Mouse (Mus musculus): ENCODE data around the gene Cadps2. TPM values are rescaled to one million over a fixed set of nuclear protein-coding genes. Genes with fewer than 3 reads are reported as not detected.

Gene Cadps2
- polyA plus RNA-seq, 1 experiment from 2014 or later: 9.1 TPM

DNA sequence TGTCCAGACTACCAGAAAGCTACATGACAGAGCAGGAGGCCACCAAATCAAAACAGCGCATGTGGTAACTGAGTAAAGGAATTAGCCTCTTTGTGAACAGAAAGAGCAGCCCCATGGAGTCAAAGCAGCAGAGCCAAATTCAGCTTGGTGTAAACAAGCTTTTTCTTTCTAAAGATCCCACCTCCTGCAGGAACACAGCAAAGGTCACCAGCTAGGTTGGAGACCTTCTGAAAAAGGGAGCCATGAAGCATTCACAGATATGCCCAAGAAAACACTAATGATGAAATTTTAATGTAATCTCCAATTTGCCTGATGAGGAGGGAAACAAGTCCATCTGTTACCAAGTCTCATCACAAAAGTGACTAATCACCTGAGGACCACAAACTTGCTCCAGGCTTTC, 270.5 kb downstream of the Cadps2 start:
- H3K27ac ChIP-seq (ENCODE audit: low read depth, low read length): no peak overlapping the region
- 94% methylated on average over 1 of the region's 1 CpGs for WGBS
- no peak overlapping the region for H3K9ac ChIP-seq (ENCODE audit: low read depth, low read length)
- H3K4me1 ChIP-seq (ENCODE audit: control insufficient read depth, insufficient read depth, low read length): no peaks in the 10 kb centered on the region
- H3K4me2 ChIP-seq (replicated peaks; ENCODE audit: low read depth, low read length): no peak overlapping the region
- no peaks in the 10 kb centered on the region for H3K9me3 ChIP-seq (ENCODE audit: control insufficient read depth, low read length)
- no peak overlapping the region for H3K4me3 ChIP-seq (ENCODE audit: low read length)
- ATAC-seq (ENCODE audit: low FRiP score, low TSS enrichment): no peak
- no peaks in the 10 kb centered on the region for H3K27me3 ChIP-seq (ENCODE audit: control insufficient read depth, insufficient read depth, low read length)
- H3K36me3 ChIP-seq (ENCODE audit: control insufficient read depth, insufficient read depth, low read length): no peaks in the 10 kb centered on the region

DNA sequence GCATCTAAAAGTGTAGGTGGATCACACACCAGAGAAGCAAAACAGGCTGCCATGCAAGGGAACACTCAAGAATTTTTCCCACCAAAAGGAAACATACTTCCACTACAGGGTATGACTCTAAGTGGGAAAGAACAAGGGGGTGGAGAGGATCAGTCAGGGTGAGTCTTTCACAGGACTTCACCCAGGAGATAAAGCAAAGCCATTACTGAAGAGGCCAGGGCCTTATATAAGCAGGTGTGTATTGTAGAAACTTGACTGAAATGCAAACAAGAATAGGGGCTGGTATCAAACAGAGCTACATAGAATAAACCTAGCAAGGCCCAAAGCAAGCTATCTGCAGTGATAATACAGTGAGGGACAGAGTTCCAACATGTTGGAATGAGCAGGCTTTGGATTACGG, 271.6 kb downstream of the Cadps2 start:
- Histone ChIP-seq H3K9me3 (ENCODE audit: control insufficient read depth, low read length) (no peaks in the 10 kb centered on the region), H3K9ac (ENCODE audit: low read depth, low read length) (no peak overlapping the region), H3K4me2 (replicated peaks; ENCODE audit: low read depth, low read length) (no peak overlapping the region), H3K4me3 (ENCODE audit: low read length) (no peak overlapping the region), H3K27me3 (ENCODE audit: control insufficient read depth, insufficient read depth, low read length) (no peaks in the 10 kb centered on the region), H3K36me3 (ENCODE audit: control insufficient read depth, insufficient read depth, low read length) (no peaks in the 10 kb centered on the region), H3K27ac (ENCODE audit: low read depth, low read length) (no peak overlapping the region), H3K4me1 (ENCODE audit: control insufficient read depth, insufficient read depth, low read length) (no peaks in the 10 kb centered on the region)
- 75% methylated on average over 1 of the region's 1 CpGs for WGBS
- ATAC-seq (ENCODE audit: low FRiP score, low TSS enrichment): no peak

DNA sequence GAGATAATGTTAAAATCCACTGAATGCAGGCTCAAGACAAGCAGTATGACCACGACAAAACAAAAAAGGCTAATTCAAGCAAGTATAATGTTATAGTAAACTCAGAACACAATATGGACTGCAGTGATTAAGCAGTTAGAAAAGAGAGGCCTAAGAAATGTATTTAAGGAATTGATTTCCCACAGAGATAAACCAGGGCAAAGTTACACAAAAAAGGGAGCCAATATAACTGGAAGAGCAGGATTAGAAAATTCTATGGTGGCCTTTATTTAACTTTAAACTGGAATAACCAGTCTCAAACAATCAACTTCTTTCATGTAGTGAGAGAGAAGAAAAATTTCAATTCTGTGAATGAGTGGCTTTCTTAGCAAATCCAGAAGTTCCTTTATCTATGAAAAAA, 289.3 kb downstream of the Cadps2 start:
- no peak for ATAC-seq (ENCODE audit: low FRiP score, low TSS enrichment)
- no peak overlapping the region for H3K4me2 ChIP-seq (replicated peaks; ENCODE audit: low read depth, low read length)

DNA sequence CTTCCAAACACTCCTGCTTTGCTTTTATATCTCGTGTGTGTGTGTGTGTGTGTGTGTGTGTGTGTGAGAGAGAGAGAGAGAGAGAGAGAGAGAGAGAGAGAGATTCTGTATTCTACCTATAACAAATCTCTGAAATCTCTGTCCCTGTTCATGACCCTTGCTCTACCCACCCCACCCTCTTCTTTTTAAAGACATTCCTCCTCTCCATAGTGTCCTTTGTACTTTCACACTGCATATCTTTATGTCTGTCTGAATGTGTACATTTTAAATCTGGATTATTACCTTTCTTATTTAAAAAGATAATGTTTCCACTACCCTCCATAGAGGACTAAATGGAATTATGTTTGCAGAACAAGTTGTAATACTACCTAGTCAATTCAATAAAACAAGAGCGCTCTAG, 315.5 kb downstream of the Cadps2 start:
- Histone ChIP-seq H3K9me3 (ENCODE audit: control insufficient read depth, low read length) (no peaks in the 10 kb centered on the region), H3K36me3 (ENCODE audit: control insufficient read depth, insufficient read depth, low read length) (no peaks in the 10 kb centered on the region), H3K27me3 (ENCODE audit: control insufficient read depth, insufficient read depth, low read length) (no peaks in the 10 kb centered on the region), H3K4me2 (replicated peaks; ENCODE audit: low read depth, low read length) (no peak overlapping the region), H3K4me1 (ENCODE audit: control insufficient read depth, insufficient read depth, low read length) (no peaks in the 10 kb centered on the region), H3K27ac (ENCODE audit: low read depth, low read length) (no peak overlapping the region), H3K9ac (ENCODE audit: low read depth, low read length) (no peak overlapping the region), H3K4me3 (ENCODE audit: low read length) (no peak overlapping the region)
- no peak for ATAC-seq (ENCODE audit: low FRiP score, low TSS enrichment)
- WGBS: 92% methylated on average over 2 of the region's 2 CpGs

More for the DNA sequence above, 289.3 kb downstream of the Cadps2 start:
- H3K27me3 ChIP-seq (ENCODE audit: control insufficient read depth, insufficient read depth, low read length): no peaks in the 10 kb centered on the region
- H3K9ac ChIP-seq (ENCODE audit: low read depth, low read length): no peak overlapping the region
- no peaks in the 10 kb centered on the region for H3K36me3 ChIP-seq (ENCODE audit: control insufficient read depth, insufficient read depth, low read length)
- WGBS: 70% methylated on average over 1 of the region's 1 CpGs
- H3K4me3 ChIP-seq (ENCODE audit: low read length): no peak overlapping the region
- no peak overlapping the region for H3K27ac ChIP-seq (ENCODE audit: low read depth, low read length)
- H3K9me3 ChIP-seq (ENCODE audit: control insufficient read depth, low read length): no peaks in the 10 kb centered on the region
- no peaks in the 10 kb centered on the region for H3K4me1 ChIP-seq (ENCODE audit: control insufficient read depth, insufficient read depth, low read length)

DNA sequence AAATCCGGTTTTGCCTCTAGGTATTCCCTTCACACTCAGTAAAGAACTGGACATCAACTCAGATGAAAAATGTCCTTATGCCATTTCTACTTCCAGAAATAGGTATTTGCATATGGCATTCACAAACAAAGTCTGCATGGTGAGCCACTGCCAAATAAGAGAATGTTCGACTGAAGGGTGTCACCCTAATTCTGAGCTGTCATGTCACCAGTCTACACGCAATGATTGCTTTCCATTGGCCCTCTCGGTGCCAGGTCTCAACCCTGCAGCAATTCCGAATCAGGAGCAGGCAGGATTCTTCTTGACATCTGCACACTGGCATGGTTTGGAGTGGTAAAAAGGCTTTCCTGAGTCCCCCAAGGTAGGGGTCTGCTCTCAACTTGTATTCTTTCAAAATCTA, 316.7 kb downstream of the Cadps2 start:
- no peak overlapping the region for H3K4me3 ChIP-seq (ENCODE audit: low read length)
- H3K9me3 ChIP-seq (ENCODE audit: control insufficient read depth, low read length): no peaks in the 10 kb centered on the region
- WGBS: 93% methylated on average over 5 of the region's 5 CpGs
- no peaks in the 10 kb centered on the region for H3K4me1 ChIP-seq (ENCODE audit: control insufficient read depth, insufficient read depth, low read length)
- no peak overlapping the region for H3K9ac ChIP-seq (ENCODE audit: low read depth, low read length)
- H3K27me3 ChIP-seq (ENCODE audit: control insufficient read depth, insufficient read depth, low read length): no peaks in the 10 kb centered on the region
- H3K36me3 ChIP-seq (ENCODE audit: control insufficient read depth, insufficient read depth, low read length): no peaks in the 10 kb centered on the region
- no peak overlapping the region for H3K27ac ChIP-seq (ENCODE audit: low read depth, low read length)
- no peak for ATAC-seq (ENCODE audit: low FRiP score, low TSS enrichment)
- H3K4me2 ChIP-seq (replicated peaks; ENCODE audit: low read depth, low read length): no peak overlapping the region

DNA sequence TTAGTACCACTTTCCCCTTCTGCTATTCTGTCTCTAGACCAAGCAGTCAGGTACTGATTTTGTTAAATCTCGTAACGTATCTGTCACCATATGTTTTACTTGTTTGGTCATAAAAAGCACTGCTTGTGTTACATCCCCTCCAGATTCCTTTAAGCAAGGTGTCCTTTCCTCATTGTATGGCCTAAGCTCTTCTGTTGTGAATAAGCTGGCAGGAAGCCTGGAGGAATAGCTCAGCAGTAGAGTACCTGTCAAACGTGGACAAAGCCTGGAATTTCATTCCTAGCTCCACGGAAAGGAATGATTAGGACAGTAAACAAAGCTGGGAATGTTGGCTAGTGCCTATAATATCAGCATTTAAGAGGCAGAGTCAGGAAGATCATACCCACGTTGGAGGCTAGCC, 340.6 kb downstream of the Cadps2 start:
- Histone ChIP-seq H3K27ac (ENCODE audit: low read depth, low read length) (no peak overlapping the region), H3K9me3 (ENCODE audit: control insufficient read depth, low read length) (no peaks in the 10 kb centered on the region), H3K36me3 (ENCODE audit: control insufficient read depth, insufficient read depth, low read length) (no peaks in the 10 kb centered on the region), H3K9ac (ENCODE audit: low read depth, low read length) (no peak overlapping the region), H3K4me3 (ENCODE audit: low read length) (no peak overlapping the region), H3K4me1 (ENCODE audit: control insufficient read depth, insufficient read depth, low read length) (no peaks in the 10 kb centered on the region), H3K4me2 (replicated peaks; ENCODE audit: low read depth, low read length) (no peak overlapping the region), H3K27me3 (ENCODE audit: control insufficient read depth, insufficient read depth, low read length) (no peaks in the 10 kb centered on the region)
- no peak for ATAC-seq (ENCODE audit: low FRiP score, low TSS enrichment)
- WGBS: 53% methylated on average over 5 of the region's 5 CpGs

DNA sequence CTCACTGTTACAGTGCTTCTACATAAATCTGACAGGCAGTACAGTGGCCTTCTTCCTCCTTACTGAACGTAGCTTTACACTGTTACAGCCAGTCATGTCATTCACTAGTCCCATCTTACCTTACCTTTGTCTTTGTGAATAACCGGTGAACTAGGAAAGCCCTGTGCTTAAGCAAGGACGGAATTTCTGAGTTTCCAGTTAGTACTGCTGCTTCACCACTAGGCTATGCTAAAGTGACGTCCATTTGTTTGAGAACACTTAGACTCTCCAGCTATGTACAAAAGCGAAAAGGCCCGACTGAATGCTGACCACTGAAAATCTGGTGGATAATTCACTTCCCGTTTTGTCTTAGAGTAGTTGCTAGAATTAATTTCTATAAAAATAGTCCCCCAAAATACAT, 347.4 kb downstream of the Cadps2 start:
- H3K4me3 ChIP-seq (ENCODE audit: low read length): no peak overlapping the region
- no peaks in the 10 kb centered on the region for H3K4me1 ChIP-seq (ENCODE audit: control insufficient read depth, insufficient read depth, low read length)
- H3K27me3 ChIP-seq (ENCODE audit: control insufficient read depth, insufficient read depth, low read length): no peaks in the 10 kb centered on the region
- H3K27ac ChIP-seq (ENCODE audit: low read depth, low read length): no peak overlapping the region
- no peaks in the 10 kb centered on the region for H3K9me3 ChIP-seq (ENCODE audit: control insufficient read depth, low read length)
- 35% methylated on average over 7 of the region's 7 CpGs for WGBS
- no peak overlapping the region for H3K9ac ChIP-seq (ENCODE audit: low read depth, low read length)
- ATAC-seq (ENCODE audit: low FRiP score, low TSS enrichment): peak; percentile 83; the same call in 1 of the 2 replicates
- H3K36me3 ChIP-seq (ENCODE audit: control insufficient read depth, insufficient read depth, low read length): no peaks in the 10 kb centered on the region
- H3K4me2 ChIP-seq (replicated peaks; ENCODE audit: low read depth, low read length): no peak overlapping the region

DNA sequence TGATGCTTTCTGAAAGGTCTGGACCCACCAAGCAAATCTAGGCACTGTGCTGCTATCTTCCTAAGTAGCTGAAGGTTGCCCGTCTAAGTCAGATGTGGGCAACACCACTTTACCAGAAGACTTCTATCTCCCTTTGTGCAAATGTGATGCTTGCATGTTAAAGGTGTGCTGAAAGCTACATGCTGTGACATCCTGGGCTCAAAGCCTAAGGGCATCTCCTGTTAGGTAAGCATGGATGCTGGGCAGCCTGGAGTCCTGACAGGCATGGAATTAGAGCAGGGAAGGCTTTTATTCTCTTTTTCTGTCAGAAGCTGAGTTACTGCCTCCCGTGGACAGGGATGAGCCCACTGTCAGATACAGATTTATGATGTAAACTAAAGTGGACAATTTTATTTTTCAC, 348.8 kb downstream of the Cadps2 start:
- Histone ChIP-seq H3K36me3 (ENCODE audit: control insufficient read depth, insufficient read depth, low read length) (no peaks in the 10 kb centered on the region), H3K9ac (ENCODE audit: low read depth, low read length) (no peak overlapping the region), H3K4me2 (replicated peaks; ENCODE audit: low read depth, low read length) (no peak overlapping the region), H3K4me3 (ENCODE audit: low read length) (no peak overlapping the region), H3K9me3 (ENCODE audit: control insufficient read depth, low read length) (no peaks in the 10 kb centered on the region), H3K4me1 (ENCODE audit: control insufficient read depth, insufficient read depth, low read length) (no peaks in the 10 kb centered on the region), H3K27me3 (ENCODE audit: control insufficient read depth, insufficient read depth, low read length) (no peaks in the 10 kb centered on the region), H3K27ac (ENCODE audit: low read depth, low read length) (no peak overlapping the region)
- no peak for ATAC-seq (ENCODE audit: low FRiP score, low TSS enrichment)
- WGBS: 83% methylated on average over 2 of the region's 2 CpGs

DNA sequence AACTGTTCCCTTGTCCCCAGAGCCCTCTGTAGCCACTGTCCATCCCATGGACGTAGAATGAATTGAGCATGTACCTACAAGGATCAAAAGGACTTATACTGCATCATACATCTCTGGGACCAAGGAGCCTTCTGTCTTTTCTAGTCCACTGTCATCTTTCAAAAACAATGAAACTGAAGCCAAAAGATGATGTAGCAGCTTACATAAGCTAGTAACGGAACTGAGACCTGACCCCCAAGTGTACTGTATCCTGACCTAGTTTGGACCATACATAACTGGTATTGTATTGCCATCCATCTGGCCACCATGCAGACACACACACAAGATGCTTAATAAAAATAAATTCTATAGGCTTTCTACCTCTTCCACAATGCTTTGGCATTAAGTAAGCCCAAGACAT, 350.2 kb downstream of the Cadps2 start:
- no peak overlapping the region for H3K4me3 ChIP-seq (ENCODE audit: low read length)
- H3K4me2 ChIP-seq (replicated peaks; ENCODE audit: low read depth, low read length): no peak overlapping the region
- ATAC-seq (ENCODE audit: low FRiP score, low TSS enrichment): no peak
- H3K9ac ChIP-seq (ENCODE audit: low read depth, low read length): no peak overlapping the region
- no peaks in the 10 kb centered on the region for H3K27me3 ChIP-seq (ENCODE audit: control insufficient read depth, insufficient read depth, low read length)
- no peaks in the 10 kb centered on the region for H3K4me1 ChIP-seq (ENCODE audit: control insufficient read depth, insufficient read depth, low read length)
- H3K27ac ChIP-seq (ENCODE audit: low read depth, low read length): no peak overlapping the region
- WGBS: 78% methylated on average over 2 of the region's 2 CpGs
- no peaks in the 10 kb centered on the region for H3K9me3 ChIP-seq (ENCODE audit: control insufficient read depth, low read length)
- no peaks in the 10 kb centered on the region for H3K36me3 ChIP-seq (ENCODE audit: control insufficient read depth, insufficient read depth, low read length)

DNA sequence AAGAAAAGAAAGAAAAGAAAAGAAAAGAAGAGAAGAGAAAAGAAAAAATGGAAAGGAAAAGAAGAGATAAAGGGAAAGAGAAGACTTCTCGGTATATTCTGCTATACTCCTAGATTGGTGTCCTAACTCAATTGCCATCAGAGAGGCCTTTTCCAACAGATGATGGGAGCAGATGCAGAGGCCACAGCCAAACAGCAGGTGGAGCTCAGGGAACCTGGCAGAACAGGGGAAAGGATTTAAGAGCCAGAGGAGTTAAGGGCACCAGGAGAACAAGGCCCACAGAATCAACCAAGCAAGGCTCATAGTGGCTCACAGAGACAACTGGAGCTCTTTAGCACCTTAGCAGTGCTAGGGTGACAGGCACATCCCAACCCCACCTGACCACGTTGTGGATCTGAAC, 366.5 kb downstream of the Cadps2 start:
- no peaks in the 10 kb centered on the region for H3K4me1 ChIP-seq (ENCODE audit: control insufficient read depth, insufficient read depth, low read length)
- no peak overlapping the region for H3K27ac ChIP-seq (ENCODE audit: low read depth, low read length)
- H3K9me3 ChIP-seq (ENCODE audit: control insufficient read depth, low read length): no peaks in the 10 kb centered on the region
- H3K4me3 ChIP-seq (ENCODE audit: low read length): no peak overlapping the region
- whole genome bisulfite sequencing: 64% methylated on average over 2 of the region's 2 CpGs
- H3K4me2 ChIP-seq (replicated peaks; ENCODE audit: low read depth, low read length): no peak overlapping the region
- no peak overlapping the region for H3K9ac ChIP-seq (ENCODE audit: low read depth, low read length)
- no peaks in the 10 kb centered on the region for H3K27me3 ChIP-seq (ENCODE audit: control insufficient read depth, insufficient read depth, low read length)
- ATAC-seq (ENCODE audit: low FRiP score, low TSS enrichment): no peak
- H3K36me3 ChIP-seq (ENCODE audit: control insufficient read depth, insufficient read depth, low read length): no peaks in the 10 kb centered on the region
